Mouse (Mus musculus): ENCODE results near the gene Hipk2. TPM values are rescaled to one million over a fixed set of nuclear protein-coding genes. Genes with fewer than 3 reads are reported as not detected.

The Hipk2 gene
- polyA plus RNA-seq, 1 experiment = 33.9 TPM

GRCm38 (mm10) chr6:38921095-38921809 lies 45.3 kb upstream of the Hipk2 start:
- H3K4me3 ChIP-seq (ENCODE audit: control insufficient read depth, low read depth, low read length) = no peak overlapping the region
- H3K27me3 ChIP-seq (ENCODE audit: control insufficient read depth, insufficient read depth, low read length) = no peaks in the 10 kb centered on the region
- TF ChIP-seq CTCF (IDR thresholded peaks at IDR 0.05; ENCODE audit: control insufficient read depth, insufficient read depth, insufficient replicate concordance, low read depth, low read length) (no peak), POLR2A (IDR thresholded peaks at IDR 0.05; ENCODE audit: control insufficient read depth, low read depth, low read length) (no peak)
- no peaks in the 10 kb centered on the region for H3K36me3 ChIP-seq (ENCODE audit: control insufficient read depth, insufficient read depth, low read length)
- no peak overlapping the region for H3K27ac ChIP-seq (ENCODE audit: control insufficient read depth, insufficient read depth, low read depth, low read length)
- H3K4me1 ChIP-seq (ENCODE audit: control insufficient read depth, insufficient read depth, low read length) = peaks cover 7% of the 10 kb centered on the region

GRCm38 (mm10) chr6:38920141-38920540 lies 44.2 kb upstream of the Hipk2 start:
- Histone ChIP-seq H3K27ac (ENCODE audit: control insufficient read depth, insufficient read depth, low read depth, low read length) (no peak overlapping the region), H3K27me3 (ENCODE audit: control insufficient read depth, insufficient read depth, low read length) (no peaks in the 10 kb centered on the region), H3K4me3 (ENCODE audit: control insufficient read depth, low read depth, low read length) (no peak overlapping the region), H3K36me3 (ENCODE audit: control insufficient read depth, insufficient read depth, low read length) (no peaks in the 10 kb centered on the region), H3K4me1 (ENCODE audit: control insufficient read depth, insufficient read depth, low read length) (peaks cover 4% of the 10 kb centered on the region)
- no peak for TF ChIP-seq POLR2A (IDR thresholded peaks at IDR 0.05; ENCODE audit: control insufficient read depth, low read depth, low read length)

GRCm38 (mm10) chr6:38919135-38919740 lies 43.3 kb upstream of the Hipk2 start:
- no peaks in the 10 kb centered on the region for H3K4me1 ChIP-seq (ENCODE audit: control insufficient read depth, insufficient read depth, low read length)
- H3K27me3 ChIP-seq (ENCODE audit: control insufficient read depth, insufficient read depth, low read length) = no peaks in the 10 kb centered on the region
- no peaks in the 10 kb centered on the region for H3K36me3 ChIP-seq (ENCODE audit: control insufficient read depth, insufficient read depth, low read length)
- H3K4me3 ChIP-seq (ENCODE audit: control insufficient read depth, low read depth, low read length) = no peak overlapping the region
- TF ChIP-seq CTCF (IDR thresholded peaks at IDR 0.05; ENCODE audit: control insufficient read depth, insufficient read depth, insufficient replicate concordance, low read depth, low read length) = no peak
- TF ChIP-seq POLR2A (IDR thresholded peaks at IDR 0.05; ENCODE audit: control insufficient read depth, low read depth, low read length) = no peak
- H3K27ac ChIP-seq (ENCODE audit: control insufficient read depth, insufficient read depth, low read depth, low read length) = no peak overlapping the region

GRCm38 (mm10) chr6:38918728-38919127 lies 42.8 kb upstream of the Hipk2 start:
- Histone ChIP-seq H3K27me3 (ENCODE audit: control insufficient read depth, insufficient read depth, low read length) (no peaks in the 10 kb centered on the region), H3K27ac (ENCODE audit: control insufficient read depth, insufficient read depth, low read depth, low read length) (no peak overlapping the region), H3K36me3 (ENCODE audit: control insufficient read depth, insufficient read depth, low read length) (no peaks in the 10 kb centered on the region), H3K4me3 (ENCODE audit: control insufficient read depth, low read depth, low read length) (no peak overlapping the region), H3K4me1 (ENCODE audit: control insufficient read depth, insufficient read depth, low read length) (no peaks in the 10 kb centered on the region)
- TF ChIP-seq POLR2A (IDR thresholded peaks at IDR 0.05; ENCODE audit: control insufficient read depth, low read depth, low read length) = no peak
- no peak for TF ChIP-seq CTCF (IDR thresholded peaks at IDR 0.05; ENCODE audit: control insufficient read depth, insufficient read depth, insufficient replicate concordance, low read depth, low read length)

- Histone ChIP-seq H3K4me3 (ENCODE audit: control insufficient read depth, low read depth, low read length) (no peak overlapping the region), H3K4me1 (ENCODE audit: control insufficient read depth, insufficient read depth, low read length) (no peaks in the 10 kb centered on the region), H3K27me3 (ENCODE audit: control insufficient read depth, insufficient read depth, low read length) (no peaks in the 10 kb centered on the region), H3K27ac (ENCODE audit: control insufficient read depth, insufficient read depth, low read depth, low read length) (no peak overlapping the region), H3K36me3 (ENCODE audit: control insufficient read depth, insufficient read depth, low read length) (no peaks in the 10 kb centered on the region)
- no peak for TF ChIP-seq CTCF (IDR thresholded peaks at IDR 0.05; ENCODE audit: control insufficient read depth, insufficient read depth, insufficient replicate concordance, low read depth, low read length)
- no peak for TF ChIP-seq POLR2A (IDR thresholded peaks at IDR 0.05; ENCODE audit: control insufficient read depth, low read depth, low read length)
Observed at GRCm38 (mm10) chr6:38917415-38917814, 41.5 kb upstream of the Hipk2 start.

GRCm38 (mm10) chr6:38916571-38916970 lies 40.6 kb upstream of the Hipk2 start:
- Histone ChIP-seq H3K27me3 (ENCODE audit: control insufficient read depth, insufficient read depth, low read length) (no peaks in the 10 kb centered on the region), H3K27ac (ENCODE audit: control insufficient read depth, insufficient read depth, low read depth, low read length) (no peak overlapping the region), H3K36me3 (ENCODE audit: control insufficient read depth, insufficient read depth, low read length) (no peaks in the 10 kb centered on the region), H3K4me3 (ENCODE audit: control insufficient read depth, low read depth, low read length) (no peak overlapping the region), H3K4me1 (ENCODE audit: control insufficient read depth, insufficient read depth, low read length) (no peaks in the 10 kb centered on the region)
- TF ChIP-seq CTCF (IDR thresholded peaks at IDR 0.05; ENCODE audit: control insufficient read depth, insufficient read depth, insufficient replicate concordance, low read depth, low read length) (no peak), POLR2A (IDR thresholded peaks at IDR 0.05; ENCODE audit: control insufficient read depth, low read depth, low read length) (no peak)

- TF ChIP-seq POLR2A (IDR thresholded peaks at IDR 0.05; ENCODE audit: control insufficient read depth, low read depth, low read length) (no peak), CTCF (IDR thresholded peaks at IDR 0.05; ENCODE audit: control insufficient read depth, insufficient read depth, insufficient replicate concordance, low read depth, low read length) (no peak)
- no peaks in the 10 kb centered on the region for H3K36me3 ChIP-seq (ENCODE audit: control insufficient read depth, insufficient read depth, low read length)
- no peaks in the 10 kb centered on the region for H3K27me3 ChIP-seq (ENCODE audit: control insufficient read depth, insufficient read depth, low read length)
- H3K27ac ChIP-seq (ENCODE audit: control insufficient read depth, insufficient read depth, low read depth, low read length) = no peak overlapping the region
- no peak overlapping the region for H3K4me3 ChIP-seq (ENCODE audit: control insufficient read depth, low read depth, low read length)
- no peaks in the 10 kb centered on the region for H3K4me1 ChIP-seq (ENCODE audit: control insufficient read depth, insufficient read depth, low read length)
Observed at GRCm38 (mm10) chr6:38915776-38916175, 39.8 kb upstream of the Hipk2 start.

Data from testis, adult 2 months (tissue).